Mouse (Mus musculus): ENCODE measurements at regions not wholly inside any gene's neighbourhood (a gene's known extent, or its start where the extent isn't known, plus 50 kb on each side); places are given as distances from the start of the nearest gene placed in this dataset.

- no peaks in the 10 kb centered on the region for H3K36me3 ChIP-seq (ENCODE audit: control insufficient read depth, insufficient read depth, low read length)
- no peak for TF ChIP-seq POLR2A (IDR thresholded peaks at IDR 0.05; ENCODE audit: borderline replicate concordance, extremely low read depth, insufficient read depth, insufficient read length)
- H3K27me3 ChIP-seq (ENCODE audit: control insufficient read depth, insufficient read depth, low read length): no peaks in the 10 kb centered on the region
- ATAC-seq (ENCODE audit: low FRiP score, low read depth) (no peak), DNase-seq (ENCODE audit: low spot score) (no peak)
- no peaks in the 10 kb centered on the region for H3K9me3 ChIP-seq (ENCODE audit: control insufficient read depth, low read length)
- H3K9ac ChIP-seq (ENCODE audit: low read depth, low read length, severe bottlenecking): no peak overlapping the region
- no peak overlapping the region for H3K4me2 ChIP-seq (replicated peaks; ENCODE audit: low read depth, low read length, severe bottlenecking)
- no peak overlapping the region for H3K27ac ChIP-seq (replicated peaks; ENCODE audit: low read depth, low read length)
- no peak overlapping the region for H3K4me3 ChIP-seq (replicated peaks; ENCODE audit: low read length)
- H3K4me1 ChIP-seq (ENCODE audit: control insufficient read depth, insufficient read depth, low read length): 0 out of 2 replicates have a peak, but pooled peaks cover 3% of the 10 kb centered on the region
- WGBS: 32% methylated on average over 5 of the region's 5 CpGs
Measured at GRCm38 (mm10) chr3:39322225-39322624, 435.5 kb downstream of the Fat4 start.

GRCm38 (mm10) chr3:39335612-39336230 lies 449.0 kb downstream of the Fat4 start:
- Histone ChIP-seq H3K27me3 (ENCODE audit: control insufficient read depth, insufficient read depth, low read length) (no peaks in the 10 kb centered on the region), H3K36me3 (ENCODE audit: control insufficient read depth, insufficient read depth, low read length) (no peaks in the 10 kb centered on the region), H3K9me3 (ENCODE audit: control insufficient read depth, low read length) (no peaks in the 10 kb centered on the region), H3K4me1 (ENCODE audit: control insufficient read depth, insufficient read depth, low read length) (peaks cover 11% of the 10 kb centered on the region; the same call in 1 of the 2 replicates), H3K4me2 (replicated peaks; ENCODE audit: low read depth, low read length, severe bottlenecking) (no peak overlapping the region), H3K9ac (ENCODE audit: low read depth, low read length, severe bottlenecking) (no peak overlapping the region), H3K27ac (replicated peaks; ENCODE audit: low read depth, low read length) (no peak overlapping the region), H3K4me3 (replicated peaks; ENCODE audit: low read length) (no peak overlapping the region)
- DNase-seq (ENCODE audit: low spot score): no peak
- no peak for ATAC-seq (ENCODE audit: low FRiP score, low read depth)
- WGBS: 32% methylated on average over 8 of the region's 8 CpGs
- no peak for TF ChIP-seq POLR2A (IDR thresholded peaks at IDR 0.05; ENCODE audit: borderline replicate concordance, extremely low read depth, insufficient read depth, insufficient read length)

GRCm38 (mm10) chr3:39341161-39341687 lies 454.5 kb downstream of the Fat4 start:
- no peak overlapping the region for H3K4me3 ChIP-seq (replicated peaks; ENCODE audit: low read length)
- no peaks in the 10 kb centered on the region for H3K9me3 ChIP-seq (ENCODE audit: control insufficient read depth, low read length)
- H3K4me1 ChIP-seq (ENCODE audit: control insufficient read depth, insufficient read depth, low read length): peaks cover 15% of the 10 kb centered on the region
- H3K4me2 ChIP-seq (replicated peaks; ENCODE audit: low read depth, low read length, severe bottlenecking): no peak overlapping the region
- H3K27me3 ChIP-seq (ENCODE audit: control insufficient read depth, insufficient read depth, low read length): no peaks in the 10 kb centered on the region
- DNase-seq (ENCODE audit: low spot score) (no peak), ATAC-seq (ENCODE audit: low FRiP score, low read depth) (no peak)
- 57% methylated on average over 3 of the region's 3 CpGs for whole genome bisulfite sequencing
- no peak overlapping the region for H3K9ac ChIP-seq (ENCODE audit: low read depth, low read length, severe bottlenecking)
- no peak for TF ChIP-seq POLR2A (IDR thresholded peaks at IDR 0.05; ENCODE audit: borderline replicate concordance, extremely low read depth, insufficient read depth, insufficient read length)
- H3K27ac ChIP-seq (replicated peaks; ENCODE audit: low read depth, low read length): no peak overlapping the region
- H3K36me3 ChIP-seq (ENCODE audit: control insufficient read depth, insufficient read depth, low read length): no peaks in the 10 kb centered on the region

DNA sequence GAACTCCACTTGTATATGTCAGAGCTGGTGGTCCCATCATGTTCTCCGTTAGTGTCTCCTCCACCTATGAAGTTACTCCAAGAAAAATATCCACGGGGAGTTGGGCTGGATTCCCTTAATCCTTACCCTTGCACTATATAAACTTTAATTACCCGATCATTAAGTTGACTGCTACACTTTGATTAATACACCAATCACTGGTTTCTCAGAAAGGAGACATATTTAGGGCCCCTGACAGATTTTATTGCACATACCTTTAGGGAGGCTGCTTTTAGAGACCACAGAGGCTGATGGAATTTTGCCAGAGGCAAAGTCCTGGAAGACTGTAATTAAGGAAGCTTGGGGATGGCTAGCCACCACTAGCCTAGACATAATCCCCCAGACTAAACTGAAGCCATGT lies 457.3 kb downstream of the Fat4 start:
- DNase-seq (ENCODE audit: low spot score): peak; percentile 33
- H3K9ac ChIP-seq (ENCODE audit: low read depth, low read length, severe bottlenecking): no peak overlapping the region
- no peak for TF ChIP-seq POLR2A (IDR thresholded peaks at IDR 0.05; ENCODE audit: borderline replicate concordance, extremely low read depth, insufficient read depth, insufficient read length)
- H3K36me3 ChIP-seq (ENCODE audit: control insufficient read depth, insufficient read depth, low read length): no peaks in the 10 kb centered on the region
- H3K27ac ChIP-seq (replicated peaks; ENCODE audit: low read depth, low read length): no peak overlapping the region
- ATAC-seq (ENCODE audit: low FRiP score, low read depth): 0 out of 2 replicates have a peak, but pooled peaks have one; percentile 34
- no peak overlapping the region for H3K4me2 ChIP-seq (replicated peaks; ENCODE audit: low read depth, low read length, severe bottlenecking)
- no peaks in the 10 kb centered on the region for H3K9me3 ChIP-seq (ENCODE audit: control insufficient read depth, low read length)
- H3K4me3 ChIP-seq (replicated peaks; ENCODE audit: low read length): no peak overlapping the region
- WGBS: 12% methylated on average over 3 of the region's 3 CpGs
- peaks cover 12% of the 10 kb centered on the region for H3K4me1 ChIP-seq (ENCODE audit: control insufficient read depth, insufficient read depth, low read length)
- H3K27me3 ChIP-seq (ENCODE audit: control insufficient read depth, insufficient read depth, low read length): no peaks in the 10 kb centered on the region

DNA sequence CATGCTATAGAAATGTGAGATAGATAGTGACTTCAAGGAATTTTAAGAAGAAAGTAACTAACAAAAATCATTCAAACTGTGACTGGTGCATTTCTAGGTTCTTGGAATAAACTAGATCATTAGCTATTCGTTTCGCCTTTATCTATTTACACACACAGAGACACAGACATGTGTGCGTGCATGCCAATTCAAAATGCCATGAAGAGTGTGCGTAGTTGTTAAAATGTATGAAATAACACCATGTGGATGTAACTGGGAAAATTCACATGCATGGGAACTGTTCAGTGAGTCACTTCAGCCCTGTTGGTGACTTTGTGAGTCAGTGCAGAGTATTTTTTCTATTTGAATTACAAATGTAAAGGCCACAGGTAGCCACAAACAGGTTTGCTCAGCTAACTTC lies 460.8 kb downstream of the Fat4 start:
- Histone ChIP-seq H3K4me3 (replicated peaks; ENCODE audit: low read length) (no peak overlapping the region), H3K27ac (replicated peaks; ENCODE audit: low read depth, low read length) (no peak overlapping the region), H3K4me1 (ENCODE audit: control insufficient read depth, insufficient read depth, low read length) (peaks cover 6% of the 10 kb centered on the region), H3K9me3 (ENCODE audit: control insufficient read depth, low read length) (no peaks in the 10 kb centered on the region), H3K36me3 (ENCODE audit: control insufficient read depth, insufficient read depth, low read length) (no peaks in the 10 kb centered on the region), H3K4me2 (replicated peaks; ENCODE audit: low read depth, low read length, severe bottlenecking) (no peak overlapping the region), H3K9ac (ENCODE audit: low read depth, low read length, severe bottlenecking) (no peak overlapping the region), H3K27me3 (ENCODE audit: control insufficient read depth, insufficient read depth, low read length) (no peaks in the 10 kb centered on the region)
- DNase-seq (ENCODE audit: low spot score): no peak
- whole genome bisulfite sequencing: 96% methylated on average over 4 of the region's 4 CpGs
- ATAC-seq (ENCODE audit: low FRiP score, low read depth): no peak
- TF ChIP-seq POLR2A (IDR thresholded peaks at IDR 0.05; ENCODE audit: borderline replicate concordance, extremely low read depth, insufficient read depth, insufficient read length): no peak
